Mouse (Mus musculus) midbrain, embryonic 14.5 days (tissue): Measurements from ENCODE around the gene Dnm1. TPM values are rescaled to one million over a fixed set of nuclear protein-coding genes. Genes with fewer than 3 reads are reported as not detected.

Experiments
- ATAC-seq: fragments of 200-750 bp; cut with Nextera tagmentation; 2 replicates; pipeline ENCODE4 v1.8.0; 2017; ENCODE audit warnings: moderate number of reproducible peaks, moderate library complexity; ENCODE audit not compliant: low FRiP score, low TSS enrichment
- DNase-seq: peaks from one replicate; pipeline ENCODE4 v3.0.0-alpha.2; 2015
- H3K27ac ChIP-seq: fragments of 300-500 bp; sonication (generic); replicated peaks from 2 replicates; pipeline ENCODE4 v1.5.1; 2014; ENCODE audit warnings: mild to moderate bottlenecking, low read depth, low read length, moderate library complexity
- H3K27me3 ChIP-seq: fragments of 300-500 bp; sonication (generic); 2 replicates; pipeline ENCODE4 v1.6.1; 2014; ENCODE audit warnings: low read length, control low read depth, mixed read lengths; ENCODE audit not compliant: control insufficient read depth, insufficient read depth
- H3K36me3 ChIP-seq: fragments of 300-500 bp; sonication (generic); 2 replicates; pipeline ENCODE4 v1.6.1; 2014; ENCODE audit warnings: low read length, control low read depth; ENCODE audit not compliant: control insufficient read depth, insufficient read depth
- H3K4me1 ChIP-seq: fragments of 300-500 bp; sonication (generic); 2 replicates; pipeline ENCODE4 v1.6.1; 2014; ENCODE audit warnings: mild to moderate bottlenecking, antibody characterized with exemption, low read length, control low read depth; ENCODE audit not compliant: control insufficient read depth, insufficient read depth
- H3K4me2 ChIP-seq: fragments of 300-500 bp; sonication (generic); 2 replicates; pipeline ENCODE4 v1.6.1; 2014; ENCODE audit warnings: mild to moderate bottlenecking, low read length, moderate library complexity
- H3K4me3 ChIP-seq: fragments of 300-500 bp; sonication (generic); replicated peaks from 2 replicates; pipeline ENCODE4 v1.5.1; 2014; ENCODE audit warnings: low read depth, low read length
- H3K9ac ChIP-seq: fragments of 300-500 bp; sonication (generic); replicated peaks from 2 replicates; pipeline ENCODE4 v1.6.1; 2014; ENCODE audit warnings: mild to moderate bottlenecking, low read length, moderate library complexity
- H3K9me3 ChIP-seq: fragments of 300-500 bp; sonication (generic); 2 replicates; pipeline ENCODE4 v1.6.1; 2016; ENCODE audit warnings: low read length, control low read depth, mixed read lengths; ENCODE audit not compliant: control insufficient read depth
- WGBS: fragments of 180-500 bp; shearing (Covaris S2); extraction: QIAGEN DNeasy Blood & Tissue Kit; methylation state at CpG from one replicate; pipeline ENCODE4 v1.1.7; 2014; 5-methylcytosine and 5-hydroxymethylcytosine counted together
- polyA plus RNA-seq: library from polyadenylated mRNA; unstranded; fragments of >200 nt; fragmentation: Nextera tagmentation; extraction: Ambion mirVana; gene quantifications from 2 replicates; pipeline ENCODE4 v1.2.1, GENCODE M21; 2014

The Dnm1 gene
- polyA plus RNA-seq, 1 experiment from 2014 or later, result 90.6 TPM

DNA sequence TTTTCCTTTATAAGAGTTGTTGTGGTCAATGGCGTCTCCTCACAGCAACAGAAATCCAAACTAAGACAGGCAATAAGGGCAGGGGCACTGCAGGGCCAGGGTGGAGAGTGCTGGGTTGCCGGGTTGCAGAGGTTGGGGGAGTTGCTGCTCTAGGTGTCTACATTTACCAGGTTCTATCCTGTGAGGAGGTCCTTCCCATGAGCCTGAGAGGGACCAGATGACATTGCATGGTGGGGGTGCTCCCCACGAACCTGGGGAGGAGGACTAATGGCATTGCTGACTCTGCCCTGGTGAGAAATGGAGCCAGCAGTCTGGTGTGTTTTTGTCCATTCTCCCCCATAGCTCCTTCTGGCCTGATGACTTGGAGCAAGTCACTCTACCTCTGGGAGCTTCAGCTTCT lies 4.6 kb upstream of the Dnm1 start:
- no peak overlapping the region for H3K9ac ChIP-seq
- no peak overlapping the region for H3K4me3 ChIP-seq
- ATAC-seq (no peak), DNase-seq (no peak)
- H3K27me3 ChIP-seq, result peaks cover 4% of the 10 kb centered on the region; the same call in 1 of the 2 replicates
- no peaks in the 10 kb centered on the region for H3K36me3 ChIP-seq
- no peak overlapping the region for H3K4me2 ChIP-seq
- no peak overlapping the region for H3K27ac ChIP-seq
- peaks cover 9% of the 10 kb centered on the region for H3K4me1 ChIP-seq
- no peaks in the 10 kb centered on the region for H3K9me3 ChIP-seq
- WGBS, result 79% methylated on average over 3 of the region's 3 CpGs

DNA sequence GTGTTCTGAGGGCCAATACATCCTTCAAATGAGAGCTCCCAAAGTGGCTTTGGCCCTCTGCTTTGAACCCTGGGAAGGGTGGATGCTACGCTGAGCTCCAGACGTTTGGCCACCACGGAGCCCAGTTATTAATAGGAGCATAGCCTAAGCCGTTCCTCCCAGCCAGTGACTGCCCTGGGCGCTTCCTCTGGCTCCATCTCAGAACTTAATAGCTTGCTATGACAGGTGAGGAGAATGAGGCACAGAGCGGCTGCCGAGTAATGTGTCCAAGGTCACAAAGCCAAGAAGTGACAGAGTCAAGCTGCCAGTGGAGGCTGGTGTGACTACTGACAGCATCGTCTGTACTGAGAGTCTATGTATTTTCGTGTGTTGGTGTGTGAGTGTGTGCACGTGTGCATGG lies 3.1 kb upstream of the Dnm1 start:
- Histone ChIP-seq H3K9ac (no peak overlapping the region), H3K27me3 (no peaks in the 10 kb centered on the region), H3K36me3 (no peaks in the 10 kb centered on the region), H3K4me1 (peaks cover 14% of the 10 kb centered on the region), H3K4me2 (no peak overlapping the region), H3K27ac (no peak overlapping the region), H3K9me3 (no peaks in the 10 kb centered on the region), H3K4me3 (no peak overlapping the region)
- DNase-seq, result no peak
- 88% methylated on average over 10 of the region's 10 CpGs for WGBS
- ATAC-seq, result no peak

DNA sequence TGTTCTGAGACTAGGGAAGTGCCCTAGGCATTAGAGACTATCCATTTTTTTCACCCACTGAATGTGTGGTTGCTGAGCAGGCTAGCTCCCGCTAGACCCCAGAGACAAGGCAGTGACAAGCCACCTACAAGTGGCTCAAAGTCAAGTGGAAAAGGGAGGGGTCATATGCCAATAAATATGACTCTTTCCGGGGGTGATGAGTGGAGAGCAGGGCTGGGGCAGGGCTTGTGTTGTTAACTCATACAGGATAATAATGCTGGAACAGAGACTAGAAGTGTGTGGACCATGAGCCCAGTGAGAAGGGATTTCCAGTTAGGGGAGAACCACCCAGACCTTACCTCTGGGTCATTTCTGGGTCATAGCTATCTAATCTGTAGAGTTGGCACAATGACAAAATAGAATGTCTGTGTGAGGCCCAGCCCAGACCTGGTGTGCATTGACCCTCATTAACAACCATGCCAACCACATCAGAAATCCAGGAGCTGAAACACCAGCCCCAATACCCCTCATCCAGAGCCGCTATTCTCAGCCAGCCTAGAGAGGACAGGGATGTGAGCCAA lies 1.3 kb upstream of the Dnm1 start:
- Histone ChIP-seq H3K27me3 (no peaks in the 10 kb centered on the region), H3K36me3 (no peaks in the 10 kb centered on the region), H3K27ac (no peak overlapping the region), H3K4me3 (no peak overlapping the region), H3K4me2 (no peak overlapping the region), H3K4me1 (peaks cover 20% of the 10 kb centered on the region), H3K9me3 (no peaks in the 10 kb centered on the region), H3K9ac (no peak overlapping the region)
- ATAC-seq (no peak), DNase-seq (no peak)
- WGBS, result 85% methylated on average over 3 of the region's 3 CpGs

DNA sequence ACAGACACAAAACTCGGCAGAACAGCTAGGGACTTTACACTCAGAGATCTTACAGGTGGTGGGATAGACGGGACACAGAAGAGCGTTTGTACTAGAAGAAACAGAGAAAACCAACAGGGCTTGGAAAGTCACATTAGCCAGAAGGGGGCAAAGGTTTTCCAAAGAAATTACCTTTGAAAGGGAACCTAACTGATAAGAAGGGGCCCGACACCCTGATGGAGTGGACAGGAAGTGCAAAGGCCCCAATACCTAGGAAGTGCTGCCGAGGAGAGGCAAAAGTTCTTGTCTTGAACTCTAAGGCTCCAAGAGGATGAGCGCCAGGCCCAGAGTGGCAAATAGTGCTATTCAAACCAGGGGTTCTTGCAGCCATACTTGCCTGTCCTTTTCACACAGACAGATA lies 698 bp upstream of the Dnm1 start:
- WGBS, result 80% methylated on average over 6 of the region's 6 CpGs
- ATAC-seq, result no peak
- H3K9me3 ChIP-seq, result no peaks in the 10 kb centered on the region
- no peak for DNase-seq
- no peak overlapping the region; the same call in 1 of the 2 replicates for H3K4me2 ChIP-seq
- no peak overlapping the region for H3K9ac ChIP-seq
- no peak overlapping the region for H3K27ac ChIP-seq
- H3K4me3 ChIP-seq, result no peak overlapping the region
- H3K27me3 ChIP-seq, result no peaks in the 10 kb centered on the region
- peaks cover 20% of the 10 kb centered on the region for H3K4me1 ChIP-seq
- no peaks in the 10 kb centered on the region for H3K36me3 ChIP-seq

DNA sequence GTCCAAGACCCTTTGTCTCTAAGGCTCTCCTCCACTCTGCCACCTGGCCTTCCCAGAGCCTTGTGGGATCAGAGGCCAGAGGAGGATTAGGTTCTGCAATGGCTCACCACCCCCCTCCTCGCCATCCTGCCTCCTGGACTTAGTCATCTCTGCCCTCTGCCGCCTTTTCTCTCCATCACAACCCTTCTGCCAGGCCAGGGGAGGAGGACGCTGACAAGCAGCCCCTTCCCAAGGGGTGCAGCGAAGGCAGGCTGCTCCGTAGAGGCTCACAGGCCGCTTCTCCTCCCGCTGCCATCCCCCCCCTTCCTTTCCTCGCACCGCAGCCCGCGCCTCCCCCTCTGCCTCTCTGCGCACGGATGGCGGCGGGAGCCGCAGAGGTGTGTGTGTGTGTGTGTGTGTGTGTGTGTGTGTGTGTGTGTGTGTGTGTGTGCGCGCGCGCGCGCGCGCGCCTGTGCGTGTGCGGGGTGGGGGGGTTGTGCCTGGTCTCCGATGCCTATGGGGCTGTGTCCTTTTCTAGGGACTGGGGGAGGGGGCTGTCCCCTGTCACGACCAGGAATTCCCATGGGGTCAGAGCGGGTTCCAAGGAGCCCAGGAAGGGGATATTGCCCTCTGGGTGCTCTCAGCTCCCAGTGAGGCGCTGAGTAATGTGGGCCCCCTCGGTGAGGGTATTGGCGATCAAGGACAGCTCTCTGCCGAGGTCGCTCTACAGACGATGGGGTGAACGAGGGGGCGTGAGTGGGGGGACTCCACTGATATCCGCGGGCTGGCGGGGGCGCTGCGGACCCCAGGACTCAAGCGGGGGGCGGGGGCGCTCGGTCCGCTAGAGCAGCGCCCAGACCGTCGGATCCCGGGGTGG lies 759 bp downstream of the Dnm1 start, which contains the start of gene Ciz1:
TSS of gene Ciz1 (plus strand) at position 177 of the 856 bp plus-strand sequence.
- peaks cover 20% of the 10 kb centered on the region for H3K4me1 ChIP-seq
- H3K4me3 ChIP-seq, result peak within 1 kb of the TSS; percentile 70
- DNase-seq (peak; percentile 84), ATAC-seq (peak; percentile 64)
- H3K9me3 ChIP-seq, result no peaks in the 10 kb centered on the region
- peak within 1 kb of the TSS; percentile 81 for H3K9ac ChIP-seq
- peaks cover 4% of the 10 kb centered on the region; the same call in 1 of the 2 replicates for H3K36me3 ChIP-seq
- peak within 1 kb of the TSS; percentile 79 for H3K4me2 ChIP-seq
- no peaks in the 10 kb centered on the region for H3K27me3 ChIP-seq
- H3K27ac ChIP-seq, result peak within 1 kb of the TSS; percentile 95
- WGBS, result under 1% methylated on average over 43 of the region's 52 CpGs

DNA sequence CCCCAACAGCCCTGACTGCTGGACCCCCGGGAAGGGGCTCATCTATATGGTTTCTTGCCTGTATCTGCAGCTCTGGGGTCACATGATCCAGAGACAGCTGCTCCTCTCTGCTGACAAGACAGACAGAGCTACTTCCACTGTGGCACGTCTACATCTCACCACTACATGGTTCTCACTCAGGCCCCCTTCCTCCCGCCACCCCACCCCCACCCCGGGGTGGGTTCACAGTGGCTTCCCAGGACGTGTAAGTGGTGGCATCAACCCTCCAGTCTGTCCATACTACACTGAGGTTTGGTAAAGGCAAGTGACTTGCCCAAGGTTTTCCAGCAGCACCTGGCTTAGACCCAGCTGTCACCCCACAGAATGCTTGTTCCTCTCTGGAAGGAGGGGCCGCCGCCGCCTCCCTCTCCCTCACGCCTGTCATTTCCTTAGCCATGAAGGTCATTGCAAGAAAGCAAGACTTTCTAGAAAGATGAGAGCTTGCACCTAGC lies 1.6 kb downstream of the Dnm1 start:
- peaks cover 20% of the 10 kb centered on the region for H3K4me1 ChIP-seq
- peaks cover 4% of the 10 kb centered on the region; the same call in 1 of the 2 replicates for H3K36me3 ChIP-seq
- ATAC-seq (no peak), DNase-seq (no peak)
- peak overlapping the region; percentile 81 for H3K9ac ChIP-seq
- H3K9me3 ChIP-seq, result no peaks in the 10 kb centered on the region
- peak overlapping the region; percentile 70 for H3K4me3 ChIP-seq
- no peaks in the 10 kb centered on the region for H3K27me3 ChIP-seq
- 47% methylated on average over 9 of the region's 9 CpGs for WGBS
- H3K4me2 ChIP-seq, result peak overlapping the region; percentile 79
- H3K27ac ChIP-seq, result peak overlapping the region; percentile 95

DNA sequence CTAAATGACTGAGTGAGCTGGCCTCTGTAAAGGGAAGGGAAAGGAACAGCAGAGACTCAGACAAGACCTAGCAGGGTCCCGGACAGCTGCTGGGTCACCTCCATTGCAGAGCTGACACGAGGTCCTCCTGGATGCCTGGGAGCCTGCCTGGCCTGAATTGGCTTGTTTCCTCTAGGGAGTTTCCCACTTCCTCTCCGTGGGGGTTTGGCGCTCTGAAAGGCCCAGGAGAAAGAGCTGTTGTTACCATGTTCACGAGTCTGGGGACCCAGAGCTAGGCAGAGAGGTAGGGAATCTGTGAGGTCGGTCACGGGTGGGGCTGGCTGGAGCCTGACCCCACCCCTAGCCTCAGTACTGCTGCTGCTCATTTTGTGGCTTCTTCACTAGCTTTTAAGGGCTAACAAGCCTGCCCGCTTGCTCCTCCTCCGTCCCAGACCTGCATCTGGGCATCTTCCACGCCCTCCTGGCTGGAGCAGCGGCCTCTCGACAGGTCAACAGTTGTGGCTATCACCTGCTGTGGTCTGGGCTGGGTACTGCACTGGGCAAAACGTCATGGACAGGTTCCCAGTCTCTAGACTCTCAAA lies 2.6 kb downstream of the Dnm1 start:
- 58% methylated on average over 13 of the region's 13 CpGs for WGBS
- no peak for DNase-seq
- no peak overlapping the region for H3K4me3 ChIP-seq
- H3K4me2 ChIP-seq, result peak overlapping the region; percentile 79
- no peaks in the 10 kb centered on the region for H3K27me3 ChIP-seq
- H3K36me3 ChIP-seq, result peaks cover 4% of the 10 kb centered on the region; the same call in 1 of the 2 replicates
- ATAC-seq, result no peak
- no peaks in the 10 kb centered on the region for H3K9me3 ChIP-seq
- 0 out of 2 replicates have a peak overlapping the region, but pooled peaks have one; percentile 13 for H3K27ac ChIP-seq
- peak overlapping the region; percentile 81; the same call in 1 of the 2 replicates for H3K9ac ChIP-seq
- peaks cover 20% of the 10 kb centered on the region for H3K4me1 ChIP-seq

DNA sequence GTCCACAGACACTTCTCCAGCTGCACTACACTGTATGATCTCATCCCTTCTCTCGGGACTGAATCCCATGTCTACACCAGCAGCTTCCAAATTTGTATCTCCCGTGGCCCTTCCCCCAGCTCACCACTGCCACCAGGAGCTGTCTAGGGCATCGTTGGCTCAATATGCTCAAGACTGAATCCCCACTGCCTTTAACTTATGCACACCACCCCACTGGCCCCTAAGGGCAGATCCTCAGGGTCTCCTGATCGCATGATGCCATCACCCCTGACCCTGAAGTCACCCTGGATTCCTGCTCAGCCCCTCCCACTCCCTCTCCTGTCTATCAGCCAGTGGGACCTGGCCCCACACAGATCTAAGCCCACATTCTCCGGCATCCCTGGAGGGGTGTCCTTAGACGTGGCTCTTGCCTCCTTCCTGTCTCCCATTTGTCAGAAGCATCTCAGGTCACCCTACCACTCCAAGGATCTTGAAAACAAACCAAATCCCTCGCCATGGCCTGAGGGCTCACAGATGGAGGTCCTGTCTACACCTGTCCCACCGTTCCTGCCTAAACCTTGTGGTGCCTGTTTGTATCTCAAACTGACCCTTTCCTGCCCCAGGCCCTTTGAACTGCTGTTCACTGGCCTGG lies 3.4 kb downstream of the Dnm1 start:
- DNase-seq (no peak), ATAC-seq (no peak)
- Histone ChIP-seq H3K9ac (0 out of 2 replicates have a peak overlapping the region, but pooled peaks have one; percentile 14), H3K36me3 (peaks cover 4% of the 10 kb centered on the region; the same call in 1 of the 2 replicates), H3K4me3 (no peak overlapping the region), H3K4me1 (peaks cover 20% of the 10 kb centered on the region), H3K27ac (no peak overlapping the region), H3K9me3 (no peaks in the 10 kb centered on the region), H3K27me3 (no peaks in the 10 kb centered on the region), H3K4me2 (no peak overlapping the region)
- 72% methylated on average over 8 of the region's 8 CpGs for WGBS
